Mouse (Mus musculus): ENCODE data around the gene Hnrnpab. TPM values are rescaled to one million over a fixed set of nuclear protein-coding genes. Genes with fewer than 3 reads are reported as not detected.

Hnrnpab gene
- polyA plus RNA-seq, 1 experiment from 2014 or later = 443 TPM

DNA sequence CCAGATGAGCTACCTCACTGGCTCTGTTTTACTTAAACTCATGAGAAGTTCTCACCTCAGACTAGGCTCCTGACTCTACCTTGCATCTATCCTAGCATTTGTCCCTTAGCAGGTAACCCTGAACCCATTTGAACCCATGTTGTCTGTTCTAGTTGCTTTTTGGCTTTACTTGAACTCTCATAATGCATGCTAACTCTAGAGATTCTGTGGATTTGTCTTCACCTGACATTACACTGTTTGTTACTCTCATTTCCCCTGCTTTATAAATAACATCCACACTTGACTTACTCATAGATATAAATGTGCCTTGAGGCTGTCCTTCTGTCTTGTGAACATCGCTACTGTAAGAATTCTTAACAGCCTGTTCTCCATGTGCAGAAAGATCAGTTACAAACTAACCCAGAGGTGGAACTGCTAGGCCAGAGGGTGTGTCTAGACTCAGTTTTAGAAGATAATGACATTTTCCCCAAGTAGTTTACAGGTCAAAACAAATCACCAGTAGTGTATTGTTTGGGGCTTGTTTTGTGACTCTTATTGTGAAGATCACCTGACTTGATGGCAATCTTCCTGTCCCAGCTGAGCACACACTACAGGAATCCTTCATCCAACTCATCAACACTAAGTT, 11.1 kb downstream of the Hnrnpab start:
- ATAC-seq (replicated peaks; ENCODE audit: low FRiP score) = no peak
- Histone ChIP-seq H3K9me3 (replicated peaks) (no peaks in the 10 kb centered on the region), H3K4me1 (no peaks in the 10 kb centered on the region), H3K4me2 (no peak overlapping the region), H3K36me3 (peaks cover 100% of the 10 kb centered on the region), H3K4me3 (replicated peaks) (no peak overlapping the region), H3K27me3 (no peaks in the 10 kb centered on the region), H3K9ac (no peak overlapping the region), H3K27ac (no peak overlapping the region)
- WGBS = 95% methylated on average over 1 of the region's 1 CpGs

DNA sequence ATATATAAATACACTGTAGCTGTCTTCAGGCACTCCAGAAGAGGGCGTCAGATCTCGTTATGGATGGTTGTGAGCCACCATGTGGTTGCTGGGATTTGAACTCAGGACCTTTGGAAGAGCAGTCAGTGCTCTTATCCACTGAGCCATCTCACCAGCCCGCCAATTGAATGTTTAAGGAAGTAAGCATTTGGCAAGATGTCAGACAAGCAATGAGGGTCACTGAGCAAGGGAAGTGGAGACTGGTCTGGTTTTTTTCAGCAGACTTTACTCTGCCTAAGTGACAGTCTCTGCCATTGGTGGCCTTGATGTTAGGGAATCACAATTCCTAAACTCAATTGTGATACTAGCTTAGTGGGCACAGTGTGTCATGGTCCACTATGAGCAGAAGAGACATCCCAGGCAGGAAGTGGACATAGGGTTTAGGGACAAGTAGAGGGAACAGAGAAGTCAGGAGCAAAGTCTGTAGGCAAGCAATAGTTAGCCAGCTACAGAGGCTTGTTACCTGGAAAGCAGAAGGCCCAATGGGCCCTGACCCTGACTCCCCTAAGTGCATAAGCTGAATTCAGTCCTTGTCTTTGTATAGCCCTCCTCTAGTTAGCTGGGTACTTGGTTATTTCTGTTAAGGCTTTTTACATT, 11.8 kb downstream of the Hnrnpab start:
- ATAC-seq (replicated peaks; ENCODE audit: low FRiP score) = no peak
- 68% methylated on average over 3 of the region's 3 CpGs for WGBS
- Histone ChIP-seq H3K9ac (no peak overlapping the region), H3K4me1 (no peaks in the 10 kb centered on the region), H3K4me3 (replicated peaks) (no peak overlapping the region), H3K36me3 (peaks cover 100% of the 10 kb centered on the region), H3K27me3 (no peaks in the 10 kb centered on the region), H3K4me2 (no peak overlapping the region), H3K27ac (no peak overlapping the region), H3K9me3 (replicated peaks) (no peaks in the 10 kb centered on the region)

DNA sequence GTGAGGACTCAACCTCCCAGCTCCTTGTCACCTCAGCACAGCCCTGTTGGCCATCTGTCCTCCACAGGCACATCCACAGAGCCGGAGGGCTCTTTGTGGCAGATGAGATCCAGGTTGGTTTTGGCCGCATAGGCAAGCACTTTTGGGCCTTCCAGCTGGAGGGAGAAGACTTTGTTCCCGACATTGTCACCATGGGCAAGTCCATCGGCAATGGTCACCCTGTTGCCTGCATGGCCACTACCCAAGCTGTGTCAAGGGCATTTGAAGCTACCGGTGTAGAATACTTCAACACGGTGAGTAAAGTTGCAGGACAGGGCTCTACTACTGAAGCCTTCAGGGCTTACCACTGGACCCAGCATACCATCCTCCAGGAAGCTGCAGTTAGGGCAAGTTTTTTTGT, 12.8 kb downstream of the Hnrnpab start:
- no peak overlapping the region for H3K9ac ChIP-seq
- H3K4me2 ChIP-seq = no peak overlapping the region
- no peak for ATAC-seq (replicated peaks; ENCODE audit: low FRiP score)
- no peak overlapping the region for H3K27ac ChIP-seq
- 84% methylated on average over 6 of the region's 6 CpGs for WGBS
- no peaks in the 10 kb centered on the region for H3K9me3 ChIP-seq (replicated peaks)
- no peaks in the 10 kb centered on the region for H3K4me1 ChIP-seq
- H3K4me3 ChIP-seq (replicated peaks) = no peak overlapping the region
- H3K36me3 ChIP-seq = peaks cover 100% of the 10 kb centered on the region
- H3K27me3 ChIP-seq = no peaks in the 10 kb centered on the region

DNA sequence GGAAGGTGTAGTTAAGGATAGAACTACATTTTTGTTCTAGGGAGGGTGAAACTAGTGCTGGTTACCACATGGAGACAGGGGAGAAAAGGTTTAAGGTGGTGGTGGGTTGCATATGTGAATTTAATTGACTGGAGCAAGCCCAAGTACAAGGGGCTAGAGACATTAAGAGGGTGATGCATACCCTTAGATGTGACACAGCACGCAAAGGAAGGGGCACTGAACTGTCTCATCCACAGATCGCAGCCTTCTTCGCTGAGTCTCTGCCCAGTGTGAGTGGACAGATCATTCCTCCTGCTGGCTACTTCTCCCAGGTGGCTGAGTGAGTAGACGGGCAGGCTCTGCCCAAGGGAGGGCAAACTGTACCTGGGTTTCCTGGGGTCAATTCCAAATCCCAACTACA, 13.3 kb downstream of the Hnrnpab start:
- H3K9ac ChIP-seq = no peak overlapping the region
- no peaks in the 10 kb centered on the region for H3K4me1 ChIP-seq
- H3K27ac ChIP-seq = no peak overlapping the region
- H3K4me3 ChIP-seq (replicated peaks) = no peak overlapping the region
- H3K9me3 ChIP-seq (replicated peaks) = no peaks in the 10 kb centered on the region
- no peak for ATAC-seq (replicated peaks; ENCODE audit: low FRiP score)
- 96% methylated on average over 4 of the region's 4 CpGs for WGBS
- peaks cover 100% of the 10 kb centered on the region for H3K36me3 ChIP-seq
- H3K4me2 ChIP-seq = no peak overlapping the region
- no peaks in the 10 kb centered on the region for H3K27me3 ChIP-seq

DNA sequence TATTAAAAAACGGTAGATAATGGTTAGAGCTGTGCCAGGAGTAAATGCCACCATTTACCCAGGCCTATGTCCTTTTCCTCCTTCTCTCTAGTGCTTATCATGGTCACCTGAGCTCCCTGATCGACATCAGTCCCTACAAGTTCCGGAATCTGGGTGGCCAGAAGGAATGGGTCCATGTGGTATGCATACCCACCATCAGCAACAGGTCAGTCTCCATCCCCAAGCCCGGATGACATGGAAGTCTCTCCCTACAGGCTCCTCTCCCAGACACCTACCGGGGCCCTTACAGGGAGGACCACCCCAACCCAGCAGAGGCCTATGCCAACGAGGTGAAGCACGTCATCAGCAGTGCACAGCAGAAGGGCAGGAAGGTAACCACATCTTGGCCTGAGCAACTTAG, 14.7 kb downstream of the Hnrnpab start:
- H3K27me3 ChIP-seq = no peaks in the 10 kb centered on the region
- H3K4me3 ChIP-seq (replicated peaks) = no peak overlapping the region
- H3K27ac ChIP-seq = no peak overlapping the region
- H3K36me3 ChIP-seq = peaks cover 100% of the 10 kb centered on the region
- ATAC-seq (replicated peaks; ENCODE audit: low FRiP score) = no peak
- H3K4me2 ChIP-seq = no peak overlapping the region
- H3K9me3 ChIP-seq (replicated peaks) = no peaks in the 10 kb centered on the region
- 0 out of 2 replicates have a peak, but pooled peaks cover 2% of the 10 kb centered on the region for H3K4me1 ChIP-seq
- 89% methylated on average over 7 of the region's 7 CpGs for WGBS
- no peak overlapping the region for H3K9ac ChIP-seq

DNA sequence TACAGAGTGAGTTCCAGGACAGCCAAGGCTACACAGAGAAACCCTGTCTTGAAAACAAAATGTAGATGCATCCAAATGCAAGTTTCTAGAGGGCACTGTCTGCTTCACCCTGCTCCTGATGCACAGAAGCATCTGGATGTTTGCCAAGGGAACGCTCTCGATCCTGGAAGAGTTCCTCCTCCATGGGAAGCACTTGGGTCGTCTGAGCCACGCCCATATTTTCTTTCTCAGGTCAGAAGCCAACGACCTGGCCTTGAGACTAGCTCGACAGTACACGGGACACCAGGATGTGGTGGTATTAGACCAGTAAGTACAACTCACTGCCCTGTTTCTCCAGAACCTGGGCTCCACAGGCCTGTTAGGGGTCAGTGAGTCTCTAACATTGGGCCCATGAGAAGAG, 15.5 kb downstream of the Hnrnpab start:
- Histone ChIP-seq H3K27ac (no peak overlapping the region), H3K4me3 (replicated peaks) (no peak overlapping the region), H3K36me3 (peaks cover 100% of the 10 kb centered on the region), H3K27me3 (no peaks in the 10 kb centered on the region), H3K9me3 (replicated peaks) (no peaks in the 10 kb centered on the region), H3K9ac (no peak overlapping the region), H3K4me1 (peaks cover 5% of the 10 kb centered on the region), H3K4me2 (no peak overlapping the region)
- WGBS = 42% methylated on average over 7 of the region's 7 CpGs
- ATAC-seq (replicated peaks; ENCODE audit: low FRiP score) = no peak

DNA sequence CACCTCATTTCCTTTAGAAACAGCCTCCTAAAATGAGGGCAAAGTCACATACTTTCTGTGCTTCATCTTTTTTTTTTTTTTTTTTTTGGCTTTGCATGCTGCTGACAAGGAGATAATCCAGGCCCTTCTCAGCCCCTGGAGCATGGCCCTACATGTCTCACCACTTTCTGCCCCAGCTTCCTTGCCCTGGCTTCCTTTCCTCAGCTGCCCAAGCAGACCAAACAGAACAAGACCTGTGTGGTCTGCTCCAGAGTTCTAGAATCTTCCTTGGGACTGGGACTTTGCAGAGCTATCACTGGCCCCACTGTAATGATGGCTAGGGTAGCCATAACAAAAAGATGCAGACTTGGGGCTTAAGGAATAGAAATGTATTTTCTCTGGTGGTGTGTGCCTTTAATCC, 16.6 kb downstream of the Hnrnpab start:
- peaks cover 16% of the 10 kb centered on the region for H3K4me1 ChIP-seq
- no peaks in the 10 kb centered on the region for H3K27me3 ChIP-seq
- ATAC-seq (replicated peaks; ENCODE audit: low FRiP score) = no peak
- H3K4me2 ChIP-seq = no peak overlapping the region
- H3K27ac ChIP-seq = no peak overlapping the region
- no peaks in the 10 kb centered on the region for H3K9me3 ChIP-seq (replicated peaks)
- H3K36me3 ChIP-seq = peaks cover 93% of the 10 kb centered on the region
- H3K4me3 ChIP-seq (replicated peaks) = no peak overlapping the region
- no peak overlapping the region for H3K9ac ChIP-seq

DNA sequence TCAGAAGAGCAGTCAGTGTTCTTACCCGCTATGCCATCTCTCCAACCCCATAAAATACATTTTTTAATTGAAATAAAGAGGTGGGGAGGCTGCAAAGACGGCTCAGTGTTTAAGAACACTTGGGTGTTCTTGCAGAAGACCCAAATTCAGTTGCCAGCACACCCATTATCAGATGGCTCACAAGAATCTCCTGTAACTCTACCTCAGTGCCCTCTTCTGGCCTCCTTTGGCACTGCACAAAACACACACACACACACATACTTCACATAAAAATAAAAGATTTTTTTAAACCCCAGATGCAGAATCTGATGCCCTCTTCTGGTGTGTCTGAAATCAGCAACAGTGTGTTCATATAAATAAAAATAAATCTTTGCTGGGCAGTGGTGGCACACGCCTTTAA, 17.8 kb downstream of the Hnrnpab start:
- Histone ChIP-seq H3K36me3 (peaks cover 81% of the 10 kb centered on the region), H3K4me3 (replicated peaks) (no peak overlapping the region), H3K9ac (no peak overlapping the region), H3K9me3 (replicated peaks) (no peaks in the 10 kb centered on the region), H3K4me2 (no peak overlapping the region), H3K4me1 (peaks cover 22% of the 10 kb centered on the region), H3K27me3 (no peaks in the 10 kb centered on the region), H3K27ac (no peak overlapping the region)
- 96% methylated on average over 3 of the region's 3 CpGs for WGBS
- ATAC-seq (replicated peaks; ENCODE audit: low FRiP score) = no peak

DNA sequence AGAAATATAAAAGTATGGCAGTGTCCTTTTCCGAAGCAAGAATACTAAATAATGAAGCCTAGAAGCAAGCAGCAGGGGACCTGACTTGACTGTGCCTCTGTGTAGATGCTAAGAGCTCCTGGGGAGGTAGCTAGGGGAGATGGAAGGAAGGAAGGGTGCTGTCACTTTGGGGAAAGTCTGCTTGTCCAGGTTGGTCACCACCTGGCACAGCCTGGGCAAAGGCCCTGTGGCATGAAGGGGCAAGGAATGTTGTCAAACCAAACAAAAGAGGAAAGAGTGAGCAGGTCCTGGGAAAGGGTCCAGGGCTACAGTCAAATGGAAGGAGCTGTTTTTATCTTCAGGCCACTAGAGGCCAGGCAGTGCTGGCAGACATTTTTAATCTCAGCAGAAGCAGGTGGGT, 19.6 kb downstream of the Hnrnpab start:
- no peak overlapping the region for H3K9ac ChIP-seq
- no peaks in the 10 kb centered on the region for H3K27me3 ChIP-seq
- H3K9me3 ChIP-seq (replicated peaks) = no peaks in the 10 kb centered on the region
- no peak overlapping the region for H3K4me2 ChIP-seq
- no peak overlapping the region for H3K27ac ChIP-seq
- no peak overlapping the region for H3K4me3 ChIP-seq (replicated peaks)
- no peak for ATAC-seq (replicated peaks; ENCODE audit: low FRiP score)
- 93% methylated on average over 1 of the region's 1 CpGs for WGBS
- peaks cover 35% of the 10 kb centered on the region for H3K4me1 ChIP-seq
- H3K36me3 ChIP-seq = peaks cover 64% of the 10 kb centered on the region

DNA sequence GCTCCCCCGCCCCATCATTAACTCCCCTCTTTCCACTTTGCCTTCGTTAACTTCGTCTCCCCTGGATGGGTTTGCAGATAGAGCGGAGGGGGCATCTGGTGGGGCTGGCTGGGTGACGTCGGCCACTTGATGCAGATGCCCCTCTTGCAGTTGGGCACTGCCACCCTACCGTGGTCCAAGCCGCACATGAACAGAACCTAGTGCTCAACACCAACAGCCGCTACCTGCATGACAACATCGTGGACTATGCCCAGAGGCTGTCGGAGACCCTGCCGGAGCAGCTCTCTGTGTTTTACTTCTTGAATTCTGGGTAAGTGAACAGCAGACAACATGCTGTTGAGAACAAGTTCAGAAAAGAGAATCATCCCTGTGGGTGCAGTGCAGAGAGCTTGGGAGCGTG, 20.2 kb downstream of the Hnrnpab start:
- no peak overlapping the region for H3K4me3 ChIP-seq (replicated peaks)
- H3K27me3 ChIP-seq = no peaks in the 10 kb centered on the region
- H3K27ac ChIP-seq = 0 out of 2 replicates have a peak overlapping the region, but pooled peaks have one; percentile 97
- H3K9me3 ChIP-seq (replicated peaks) = no peaks in the 10 kb centered on the region
- H3K4me2 ChIP-seq = peak overlapping the region; percentile 80; the same call in 1 of the 2 replicates
- ATAC-seq (replicated peaks; ENCODE audit: low FRiP score) = no peak
- no peak overlapping the region for H3K9ac ChIP-seq
- peaks cover 35% of the 10 kb centered on the region for H3K4me1 ChIP-seq
- 92% methylated on average over 13 of the region's 13 CpGs for WGBS
- peaks cover 57% of the 10 kb centered on the region for H3K36me3 ChIP-seq

DNA sequence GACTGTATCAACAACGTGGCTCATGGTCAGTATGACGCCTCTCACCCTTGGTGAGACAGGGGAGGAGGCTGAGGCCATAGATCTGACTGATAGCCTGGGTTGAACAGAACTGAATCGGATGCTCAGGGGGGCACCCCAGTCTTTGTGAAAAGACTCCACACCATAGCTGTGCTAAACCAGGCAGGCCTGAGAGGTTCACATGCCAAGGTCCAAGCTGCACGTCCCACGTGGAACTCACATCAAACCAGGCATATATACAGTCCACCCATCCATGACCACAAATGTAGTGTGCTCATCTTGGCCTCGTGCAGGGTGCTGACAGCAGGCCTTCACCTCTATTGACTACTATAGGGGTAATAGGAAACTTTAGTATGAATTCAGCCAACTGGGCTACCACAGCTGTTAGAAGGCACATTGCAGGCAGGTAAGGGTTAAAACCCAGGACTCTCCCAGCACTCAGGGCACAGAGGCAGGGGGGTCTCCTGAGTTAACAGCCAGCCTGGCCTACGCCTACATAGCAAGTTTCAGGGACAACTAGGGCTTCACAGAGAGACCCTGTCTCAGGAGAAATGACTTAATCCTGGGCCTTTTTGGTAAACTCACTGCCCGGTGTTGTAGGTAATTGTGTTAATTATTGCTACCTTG, 20.9 kb downstream of the Hnrnpab start:
- peak overlapping the region; percentile 63 for H3K4me3 ChIP-seq (replicated peaks)
- H3K9me3 ChIP-seq (replicated peaks) = no peaks in the 10 kb centered on the region
- H3K27me3 ChIP-seq = no peaks in the 10 kb centered on the region
- H3K27ac ChIP-seq = peak overlapping the region; percentile 97
- H3K36me3 ChIP-seq = peaks cover 50% of the 10 kb centered on the region
- WGBS = 43% methylated on average over 8 of the region's 8 CpGs
- ATAC-seq (replicated peaks; ENCODE audit: low FRiP score) = no peak
- peaks cover 35% of the 10 kb centered on the region for H3K4me1 ChIP-seq
- peak overlapping the region; percentile 69 for H3K9ac ChIP-seq
- peak overlapping the region; percentile 80 for H3K4me2 ChIP-seq

DNA sequence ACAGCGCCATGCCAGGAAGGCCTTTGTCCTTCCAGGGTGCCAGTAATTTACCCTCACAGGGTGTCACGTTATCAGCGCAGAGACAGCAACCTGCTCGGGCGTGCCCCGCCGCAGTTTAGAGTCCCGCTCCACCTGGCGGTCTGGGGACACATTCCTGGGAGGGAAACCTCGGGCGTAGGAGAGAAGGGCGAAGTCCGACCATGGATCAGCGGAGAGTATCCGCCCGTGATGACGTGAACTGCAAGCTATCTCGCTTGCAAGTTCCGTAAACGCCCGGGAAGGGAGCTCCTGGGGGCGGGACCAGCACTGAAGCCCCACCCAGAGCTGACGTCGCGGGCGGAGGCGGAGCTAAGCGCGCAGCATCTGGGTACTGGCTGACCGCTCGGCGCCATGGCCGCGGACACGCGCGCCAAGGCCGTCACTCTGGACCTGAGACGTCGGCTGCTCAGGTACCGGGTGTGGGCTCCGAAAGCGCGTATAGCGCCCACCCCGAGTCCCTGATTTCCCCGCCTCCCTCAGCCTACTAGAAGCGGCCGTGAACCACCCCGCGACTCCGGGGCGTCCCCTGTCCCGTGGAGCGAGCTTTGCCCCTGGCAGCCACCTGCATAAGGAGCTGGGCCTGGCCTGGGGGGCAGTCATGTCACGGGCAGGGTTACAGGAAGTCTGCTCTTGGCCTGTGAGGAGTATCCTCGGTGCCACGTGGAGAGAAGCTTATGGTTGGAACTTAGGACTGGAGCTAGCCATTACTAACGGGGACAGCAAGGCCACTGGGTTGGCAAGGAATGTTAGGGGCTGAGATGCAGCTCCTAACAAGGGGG, 22.0 kb downstream of the Hnrnpab start, which contains the start of gene Phykpl:
Gene Phykpl, plus strand, starts transcription at position 327 of the 818 bp plus-strand sequence.
- peak within 1 kb of the TSS; percentile 69 for H3K9ac ChIP-seq
- no peaks in the 10 kb centered on the region for H3K9me3 ChIP-seq (replicated peaks)
- peaks cover 35% of the 10 kb centered on the region for H3K4me1 ChIP-seq
- H3K27me3 ChIP-seq = no peaks in the 10 kb centered on the region
- H3K27ac ChIP-seq = peak within 1 kb of the TSS; percentile 97
- peak within 1 kb of the TSS; percentile 63 for H3K4me3 ChIP-seq (replicated peaks)
- H3K36me3 ChIP-seq = peaks cover 39% of the 10 kb centered on the region
- H3K4me2 ChIP-seq = peak within 1 kb of the TSS; percentile 80
- peak; percentile 94 for ATAC-seq (replicated peaks; ENCODE audit: low FRiP score)
- WGBS = under 1% methylated on average over 59 of the region's 59 CpGs

All from kidney, embryonic 15.5 days (tissue).